Mouse (Mus musculus) kidney, adult 11 months (tissue): Measurements from ENCODE around the gene Pcnx4.

Experiments
- DNase-seq: peaks from one replicate; pipeline ENCODE4 v3.0.0; 2022

Gene Pcnx4

DNA sequence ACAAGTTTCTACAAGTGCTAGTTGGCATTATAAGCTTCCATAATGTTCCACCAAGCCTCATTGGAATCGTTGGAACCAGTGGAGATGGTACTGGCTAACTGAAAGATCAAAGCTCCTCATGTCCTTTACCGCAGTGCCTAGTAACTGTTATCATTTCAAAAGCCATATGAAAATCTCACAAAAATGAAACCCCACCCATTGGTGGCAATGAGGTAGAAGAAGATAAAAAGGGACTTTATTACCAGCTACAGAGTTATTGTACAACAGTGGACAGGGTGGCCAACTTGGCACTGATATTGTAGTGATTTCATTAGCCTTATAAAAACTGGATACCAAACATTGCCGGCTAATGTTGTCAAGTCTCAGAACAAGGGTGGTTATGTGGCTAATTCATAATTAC is 75.9 kb downstream of the Pcnx4 start:
- DNase-seq: no peak

- DNase-seq: no peak
Measured at GRCm38 (mm10) chr12:72620856-72621255, 84.7 kb downstream of the Pcnx4 start.

GRCm38 (mm10) chr12:72621441-72621840 is 85.3 kb downstream of the Pcnx4 start:
- DNase-seq: no peak

GRCm38 (mm10) chr12:72622853-72623496 is 86.8 kb downstream of the Pcnx4 start:
- DNase-seq: no peak

GRCm38 (mm10) chr12:72628751-72629150 is 92.6 kb downstream of the Pcnx4 start:
- no peak for DNase-seq
